Mouse (Mus musculus) ES-Bruce4 (cell line): ENCODE measurements around the gene Prpf8.

Experiments used
- CTCF ChIP-seq: IDR thresholded peaks from one replicate; pipeline ENCODE4 v1.8.1; 2011; ENCODE audit warnings: low read depth, low read length
- POLR2A ChIP-seq: IDR thresholded peaks from one replicate; pipeline ENCODE4 v1.8.1; 2011; ENCODE audit warnings: low read length; ENCODE audit not compliant: insufficient read depth

- TF ChIP-seq CTCF (no peak), POLR2A (no peak)
Observed at GRCm38 (mm10) chr11:75470675-75471074, 15.9 kb upstream of the Prpf8 start.
